Mouse (Mus musculus) stomach, postnatal 0 days (tissue): ENCODE results near the gene Hoxa3. TPM values are rescaled to one million over a fixed set of nuclear protein-coding genes. Genes with fewer than 3 reads are reported as not detected.

Experiments used
- ATAC-seq: fragments of 200-750 bp; cut with Nextera tagmentation; 2 replicates; pipeline ENCODE4 v1.8.0; 2017; ENCODE audit not compliant: low FRiP score, low TSS enrichment
- DNase-seq: peaks from one replicate; pipeline ENCODE4 v3.0.0-alpha.2; 2016; ENCODE audit warnings: low spot score
- H3K27ac ChIP-seq: fragments of 300-500 bp; sonication (generic); replicated peaks from 2 replicates; pipeline ENCODE4 v1.5.1; 2014; ENCODE audit warnings: mild to moderate bottlenecking, control low read depth
- H3K27me3 ChIP-seq: fragments of 300-500 bp; sonication (generic); 2 replicates; pipeline ENCODE4 v1.6.1; 2014; ENCODE audit warnings: low read length; ENCODE audit not compliant: control insufficient read depth, insufficient read depth
- H3K36me3 ChIP-seq: fragments of 300-500 bp; sonication (generic); 2 replicates; pipeline ENCODE4 v1.6.1; 2014; ENCODE audit warnings: low read length, mixed read lengths; ENCODE audit not compliant: control insufficient read depth, insufficient read depth
- H3K4me1 ChIP-seq: fragments of 300-500 bp; sonication (generic); replicated peaks from 2 replicates; pipeline ENCODE4 v1.6.1; 2014; ENCODE audit warnings: antibody characterized with exemption; ENCODE audit not compliant: control insufficient read depth, insufficient read depth
- H3K4me2 ChIP-seq: fragments of 300-500 bp; sonication (generic); replicated peaks from 2 replicates; pipeline ENCODE4 v1.6.1; 2014; ENCODE audit warnings: low read depth, mild to moderate bottlenecking, control low read depth, moderate library complexity
- H3K4me3 ChIP-seq: fragments of 300-500 bp; sonication (generic); 2 replicates; pipeline ENCODE4 v1.5.1; 2014; ENCODE audit warnings: low read depth, low read length, control low read depth
- H3K9ac ChIP-seq: fragments of 300-500 bp; sonication (generic); 2 replicates; pipeline ENCODE4 v1.6.1; 2014; ENCODE audit warnings: mild to moderate bottlenecking, low read length, control low read depth, mixed read lengths
- H3K9me3 ChIP-seq: fragments of 300-500 bp; sonication (generic); 2 replicates; pipeline ENCODE4 v1.6.1; 2016; ENCODE audit warnings: low read length; ENCODE audit not compliant: control insufficient read depth
- CTCF ChIP-seq: IDR thresholded peaks from 2 replicates; pipeline ENCODE4 v1.5.1; 2016; ENCODE audit warnings: antibody characterized with exemption, low read depth, mild to moderate bottlenecking, moderate library complexity
- EP300 ChIP-seq: optimal IDR thresholded peaks from 2 replicates; pipeline ENCODE3; 2016; ENCODE audit warnings: antibody characterized with exemption
- WGBS: fragments of 180-500 bp; shearing (Covaris S2); extraction: QIAGEN DNeasy Blood & Tissue Kit; methylation state at CpG from one replicate; pipeline ENCODE4 v1.1.7; 2014; 5-methylcytosine and 5-hydroxymethylcytosine counted together
- polyA plus RNA-seq: library from polyadenylated mRNA; unstranded; fragments of >200 nt; fragmentation: Nextera tagmentation; extraction: Ambion mirVana; gene quantifications from 2 replicates; pipeline ENCODE4 v1.2.1, GENCODE M21; 2015

The Hoxa3 gene
- polyA plus RNA-seq, 1 experiment from 2014 or later = 2.8 TPM

GRCm38 (mm10) chr6:52234428-52235140 is 21.4 kb upstream of the Hoxa3 start:
- 2% methylated on average over 55 of the region's 68 CpGs for WGBS
- H3K4me2 ChIP-seq = no peak overlapping the region
- no peak overlapping the region for H3K9ac ChIP-seq
- H3K4me1 ChIP-seq = no peaks in the 10 kb centered on the region
- no peak for TF ChIP-seq EP300
- H3K27me3 ChIP-seq = peaks cover 51% of the 10 kb centered on the region
- DNase-seq (no peak), ATAC-seq (no peak)
- H3K27ac ChIP-seq = no peak overlapping the region
- H3K36me3 ChIP-seq = no peaks in the 10 kb centered on the region
- no peaks in the 10 kb centered on the region for H3K9me3 ChIP-seq
- no peak overlapping the region for H3K4me3 ChIP-seq

DNA sequence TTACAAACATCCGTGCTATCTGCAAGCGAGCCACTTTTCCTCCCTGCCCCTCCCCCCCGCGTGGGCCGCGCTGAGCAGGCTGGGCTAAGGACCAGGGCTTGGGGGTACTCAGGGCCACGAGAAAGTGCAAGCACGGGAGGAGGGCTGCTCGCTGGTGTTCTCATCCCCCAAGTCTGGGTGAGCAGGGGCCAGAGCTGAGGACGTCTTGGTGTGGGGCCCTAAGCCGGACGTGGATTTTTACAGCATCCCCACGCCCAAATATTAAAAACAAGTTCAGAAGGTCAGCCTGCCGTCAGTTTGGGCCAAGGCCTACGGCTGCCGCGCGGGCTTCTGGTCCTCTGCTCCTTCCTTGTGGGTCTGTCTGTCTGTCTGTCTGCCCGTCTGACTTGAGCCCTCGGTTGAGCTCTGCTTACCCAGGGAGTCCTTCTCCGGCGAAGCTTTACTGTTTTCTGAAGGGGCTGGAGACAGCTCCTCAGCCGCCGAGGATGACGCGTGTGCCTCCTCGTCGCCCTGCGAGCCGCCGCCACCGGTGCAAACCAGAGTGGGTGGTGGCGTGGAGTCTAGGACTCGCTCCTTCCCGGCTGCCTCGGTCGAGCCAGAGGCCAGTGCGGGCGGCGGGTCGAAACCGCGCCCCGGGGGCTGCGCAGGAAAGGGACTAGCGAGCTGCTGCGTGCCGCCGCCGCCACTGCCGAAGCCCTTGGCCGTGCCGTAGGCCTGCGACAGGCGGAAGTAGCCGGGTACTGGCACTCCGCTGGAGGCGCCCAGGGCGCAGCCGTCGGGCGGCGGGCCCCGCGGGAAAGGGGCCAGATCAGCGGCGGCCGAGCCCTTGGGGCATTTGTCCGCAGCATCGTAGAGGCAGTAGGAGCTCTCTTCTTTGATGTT is 20.7 kb upstream of the Hoxa3 start:
- no peak for TF ChIP-seq EP300
- TF ChIP-seq CTCF = no peak
- no peaks in the 10 kb centered on the region for H3K4me1 ChIP-seq
- peaks cover 50% of the 10 kb centered on the region for H3K27me3 ChIP-seq
- DNase-seq (no peak), ATAC-seq (peak; percentile 35)
- H3K9me3 ChIP-seq = no peaks in the 10 kb centered on the region
- H3K4me2 ChIP-seq = no peak overlapping the region
- H3K9ac ChIP-seq = no peak overlapping the region
- H3K36me3 ChIP-seq = no peaks in the 10 kb centered on the region
- no peak overlapping the region for H3K4me3 ChIP-seq
- WGBS = under 1% methylated on average over 70 of the region's 70 CpGs
- no peak overlapping the region for H3K27ac ChIP-seq

GRCm38 (mm10) chr6:52232984-52233545 is 19.9 kb upstream of the Hoxa3 start:
- Histone ChIP-seq H3K4me1 (no peaks in the 10 kb centered on the region), H3K4me2 (no peak overlapping the region), H3K4me3 (no peak overlapping the region; the same call in 1 of the 2 replicates), H3K9me3 (no peaks in the 10 kb centered on the region), H3K27ac (no peak overlapping the region), H3K27me3 (peaks cover 54% of the 10 kb centered on the region), H3K36me3 (no peaks in the 10 kb centered on the region), H3K9ac (no peak overlapping the region)
- DNase-seq = no peak
- 3% methylated on average over 23 of the region's 23 CpGs for WGBS
- TF ChIP-seq EP300 (no peak), CTCF (no peak)
- ATAC-seq = no peak

DNA sequence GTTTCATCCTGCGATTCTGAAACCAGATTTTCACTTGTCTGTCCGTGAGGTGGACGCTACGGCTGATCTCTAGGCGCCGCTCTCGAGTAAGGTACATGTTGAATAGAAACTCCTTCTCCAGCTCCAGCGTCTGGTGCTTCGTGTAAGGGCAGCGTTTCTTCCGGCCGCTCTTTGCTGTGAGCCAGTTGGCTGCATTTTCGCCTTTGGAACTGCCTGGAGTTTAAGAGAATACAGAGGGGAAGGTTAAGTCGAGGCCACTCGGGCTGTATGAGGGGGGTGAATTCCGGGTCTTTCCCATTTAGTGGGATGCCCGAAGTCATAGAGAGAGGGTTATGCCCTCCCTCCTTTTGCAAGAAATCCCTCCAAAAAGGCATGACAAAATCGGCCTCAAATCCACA is 19.4 kb upstream of the Hoxa3 start:
- Histone ChIP-seq H3K4me3 (no peak overlapping the region), H3K9me3 (no peaks in the 10 kb centered on the region), H3K36me3 (no peaks in the 10 kb centered on the region), H3K9ac (no peak overlapping the region), H3K4me1 (no peaks in the 10 kb centered on the region), H3K4me2 (no peak overlapping the region), H3K27me3 (peaks cover 50% of the 10 kb centered on the region), H3K27ac (no peak overlapping the region)
- DNase-seq = no peak
- ATAC-seq = no peak
- TF ChIP-seq EP300 = no peak
- no peak for TF ChIP-seq CTCF
- 1% methylated on average over 18 of the region's 18 CpGs for WGBS

DNA sequence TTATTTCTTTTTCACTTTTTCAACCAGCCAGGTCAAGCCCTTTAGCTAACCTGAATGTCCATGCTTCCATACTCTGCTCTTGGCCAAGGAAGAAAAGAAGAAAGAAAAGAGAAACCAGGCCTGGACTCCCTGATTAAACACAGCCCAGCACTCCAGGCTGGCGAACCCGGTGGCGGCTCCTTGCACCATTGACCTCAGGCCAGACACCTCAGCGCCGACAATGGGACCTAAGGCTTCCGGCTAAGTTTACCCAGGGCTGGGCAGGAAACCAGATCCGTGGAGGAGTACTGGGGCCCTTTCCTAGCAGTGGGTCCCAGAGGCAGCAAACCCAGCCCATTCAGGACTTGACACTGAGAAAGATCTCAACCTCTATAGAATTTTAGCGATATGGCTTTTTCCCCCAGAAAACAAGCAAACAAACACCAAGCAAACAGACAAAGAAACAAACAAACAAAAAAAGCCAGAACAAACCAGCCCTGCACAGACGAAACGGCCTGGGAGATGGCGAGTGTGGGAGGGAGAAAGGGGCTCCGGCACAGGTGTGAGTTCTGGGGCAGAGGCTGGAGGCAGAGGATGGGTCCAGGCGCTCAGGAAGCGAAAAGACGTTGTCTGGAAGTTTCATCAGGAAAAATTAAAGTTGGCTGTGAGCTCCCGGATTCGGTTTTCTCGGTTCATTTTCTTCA is 18.9 kb upstream of the Hoxa3 start:
- no peak overlapping the region for H3K27ac ChIP-seq
- 3% methylated on average over 18 of the region's 18 CpGs for WGBS
- H3K36me3 ChIP-seq = no peaks in the 10 kb centered on the region
- ATAC-seq = no peak
- DNase-seq = no peak
- no peaks in the 10 kb centered on the region for H3K9me3 ChIP-seq
- H3K9ac ChIP-seq = no peak overlapping the region
- TF ChIP-seq CTCF (no peak), EP300 (no peak)
- no peak overlapping the region for H3K4me3 ChIP-seq
- peaks cover 46% of the 10 kb centered on the region for H3K27me3 ChIP-seq
- H3K4me2 ChIP-seq = no peak overlapping the region
- no peaks in the 10 kb centered on the region for H3K4me1 ChIP-seq
